Mouse (Mus musculus) A20 (cell line): ENCODE data around the gene Lrp1.

ENCODE experiments used
- DNase-seq: peaks from one replicate; pipeline ENCODE4 v3.0.0-alpha.2; 2011; ENCODE audit warnings: low read depth, low spot score

Lrp1 gene

DNA sequence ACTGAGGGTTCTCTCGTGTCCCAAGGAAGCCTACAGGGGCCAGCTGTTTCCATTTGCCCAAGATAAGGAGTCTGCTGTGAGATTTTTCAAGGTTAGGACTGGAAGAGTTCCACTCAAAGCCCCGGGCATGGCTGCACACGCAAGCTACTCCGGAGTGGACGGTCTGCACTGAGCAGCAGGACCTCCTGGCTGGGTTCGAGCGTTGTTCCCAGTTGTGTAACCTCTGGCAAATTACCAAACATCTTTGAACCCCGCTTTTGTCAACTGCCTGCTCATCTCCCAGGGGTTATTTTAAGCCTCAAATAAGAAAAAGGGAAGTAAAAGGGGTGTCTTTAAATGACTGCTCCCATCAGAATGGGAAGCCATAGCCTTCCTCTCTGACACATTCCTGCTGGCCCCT, 26.5 kb downstream of the Lrp1 start:
- no peak for DNase-seq

DNA sequence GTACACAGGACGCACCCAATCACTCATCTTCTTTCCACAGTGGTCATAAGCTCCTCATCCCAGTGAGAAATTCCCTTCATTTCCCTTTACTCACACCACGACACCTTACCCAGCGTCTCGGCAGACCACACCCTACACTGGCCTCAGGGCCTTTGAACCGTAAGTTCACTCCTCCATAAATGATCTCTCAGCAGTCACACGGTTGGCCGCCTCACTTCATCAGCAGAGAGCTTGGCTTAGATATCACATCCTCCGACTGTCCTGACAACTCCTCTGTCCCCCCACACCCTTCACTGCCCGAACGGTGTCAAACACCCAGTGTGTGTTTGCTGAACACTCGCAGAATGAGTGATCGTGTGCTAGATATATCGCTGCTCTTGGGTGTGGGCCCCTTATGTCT, 28.1 kb downstream of the Lrp1 start:
- DNase-seq = no peak

DNA sequence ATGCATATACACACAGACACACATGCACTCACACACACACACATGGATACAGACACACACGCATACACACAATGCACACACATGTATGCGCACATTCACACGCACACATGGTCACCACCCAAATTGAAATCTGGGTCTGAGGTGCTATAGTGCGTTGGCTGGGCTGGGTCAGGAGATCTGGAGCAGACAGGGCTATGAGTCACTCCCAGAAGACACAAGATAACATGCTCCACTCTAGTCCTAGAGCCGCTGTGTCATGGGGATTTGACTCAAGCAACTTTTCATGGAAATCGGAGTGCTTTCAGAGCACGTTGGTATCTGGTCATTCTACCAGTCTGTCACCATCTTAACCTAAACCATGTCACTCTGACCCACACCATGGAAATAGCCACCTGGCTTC, 28.5 kb downstream of the Lrp1 start:
- DNase-seq = no peak

DNA sequence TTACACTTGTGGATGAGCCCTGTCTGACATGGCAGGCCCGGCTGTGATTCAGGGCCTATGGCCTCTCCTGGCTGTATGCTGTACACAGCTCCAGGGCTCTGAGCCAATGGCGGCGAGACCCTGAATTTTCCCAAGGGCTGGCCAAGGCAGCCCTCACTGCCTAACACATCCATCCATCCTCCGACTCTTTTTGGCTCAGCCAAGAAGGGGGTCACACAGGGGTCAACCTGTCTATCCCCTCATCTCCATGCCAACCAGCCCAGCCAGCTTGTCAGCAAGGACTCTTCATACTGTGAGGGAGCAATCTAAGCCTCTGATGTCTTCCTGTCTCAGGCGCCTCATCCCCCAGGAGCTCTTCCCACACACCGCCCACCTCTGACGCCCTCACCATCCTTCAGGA, 29.4 kb downstream of the Lrp1 start:
- DNase-seq = no peak

DNA sequence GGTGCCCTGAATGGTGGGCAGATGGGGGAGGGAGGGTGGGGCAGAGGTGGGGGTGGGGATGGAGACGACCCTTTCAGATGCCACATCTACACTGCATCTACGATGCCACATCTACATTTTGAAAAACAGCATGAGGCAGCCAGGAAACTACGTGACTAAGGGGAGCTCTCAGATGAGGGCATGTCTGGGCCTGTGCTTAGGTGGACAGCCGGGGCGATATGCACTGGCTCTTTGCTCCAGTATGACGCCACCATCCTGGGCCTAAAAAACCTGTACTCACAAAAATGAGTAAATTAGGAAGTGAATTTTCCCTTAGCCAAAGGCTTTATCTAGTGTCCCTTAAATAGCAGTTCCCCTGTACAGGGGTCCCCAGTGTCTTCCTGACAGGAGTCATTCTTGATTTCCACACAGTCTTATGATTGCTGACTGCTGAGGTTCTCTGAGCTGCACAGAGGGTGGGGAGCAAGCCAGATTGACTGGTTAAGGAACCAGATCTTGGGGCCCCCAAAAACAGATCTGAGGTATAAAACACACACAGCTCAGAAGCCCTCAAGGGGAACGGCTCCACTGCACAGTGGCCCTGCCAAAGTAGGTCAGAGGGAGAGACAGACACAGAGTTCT, 30.0 kb downstream of the Lrp1 start:
- no peak for DNase-seq

DNA sequence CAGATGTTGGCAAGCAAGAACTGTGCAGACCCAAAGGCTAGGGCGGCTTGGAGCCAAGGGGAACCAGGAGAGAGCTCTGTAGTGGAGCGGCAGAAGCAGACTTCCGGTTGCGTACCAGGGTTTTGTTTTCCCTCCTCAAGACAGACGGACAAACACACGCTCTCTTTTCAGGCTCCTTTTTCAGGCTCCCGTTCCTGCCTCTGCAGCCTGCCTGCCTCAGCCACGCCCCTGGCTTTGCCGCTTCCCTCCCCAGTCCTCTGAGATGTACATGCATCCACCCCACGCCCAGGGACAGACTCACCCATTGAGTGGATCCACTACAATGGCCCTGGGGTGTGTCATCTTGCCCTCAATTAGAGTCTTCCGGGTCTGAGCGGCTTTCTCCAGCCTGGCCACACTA, 30.7 kb downstream of the Lrp1 start:
- no peak for DNase-seq

DNA sequence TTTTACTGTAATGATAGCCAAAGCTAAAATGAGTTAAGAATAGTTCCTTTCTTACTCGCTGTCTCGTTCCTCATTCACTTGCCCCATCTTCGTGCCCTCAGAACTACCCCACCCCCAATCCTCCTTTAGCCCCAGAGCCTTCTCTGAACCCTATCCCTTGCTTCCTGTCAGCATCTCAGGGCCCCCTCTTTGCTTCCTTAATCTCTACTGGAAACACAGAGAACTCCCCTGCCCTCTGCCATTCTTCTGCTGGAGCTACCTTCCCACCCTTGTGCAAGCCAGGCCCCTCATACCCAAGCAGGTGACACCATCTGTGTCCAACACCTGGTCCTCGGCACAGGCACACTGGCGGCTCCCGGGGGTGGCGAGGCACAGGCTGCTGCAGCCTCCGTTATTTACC, 33.2 kb downstream of the Lrp1 start:
- DNase-seq = peak; percentile 9

DNA sequence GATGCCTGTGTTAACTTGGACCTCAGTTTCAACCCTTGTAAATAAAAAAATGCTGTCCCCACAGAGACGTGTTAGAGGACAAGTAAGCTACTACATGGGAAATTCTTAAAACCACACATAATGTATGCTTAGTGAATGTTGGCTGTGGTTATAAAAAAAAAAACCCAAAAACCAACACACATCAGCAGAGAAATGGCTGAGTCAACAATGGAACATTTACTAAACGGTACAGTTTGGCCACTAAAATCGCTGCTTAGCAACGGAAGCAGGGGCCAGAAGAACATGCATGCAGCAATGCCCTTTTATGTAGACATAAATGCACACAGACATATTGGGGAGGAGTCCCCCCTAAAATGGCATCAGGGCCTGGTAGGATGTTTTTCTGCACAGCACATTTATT, 34.7 kb downstream of the Lrp1 start:
- no peak for DNase-seq

DNA sequence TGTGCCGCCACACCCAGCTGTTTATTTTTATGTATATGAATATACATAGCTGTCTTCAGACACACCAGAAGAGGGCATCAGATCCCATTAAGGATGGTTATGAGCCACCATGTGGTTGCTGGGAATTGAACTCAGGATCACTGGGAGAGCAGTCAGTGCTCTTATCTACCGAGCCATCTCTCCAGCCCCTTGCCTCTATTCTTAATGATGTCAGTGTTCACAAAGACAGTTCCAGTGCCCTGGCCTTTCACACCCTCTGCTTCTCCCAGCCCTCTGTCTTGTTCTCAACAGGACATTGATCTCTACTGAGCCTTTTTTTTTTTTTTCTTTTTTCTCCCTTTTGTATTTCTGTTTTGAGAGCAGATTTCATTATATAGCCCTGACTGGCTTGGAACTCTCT, 35.4 kb downstream of the Lrp1 start:
- no peak for DNase-seq

DNA sequence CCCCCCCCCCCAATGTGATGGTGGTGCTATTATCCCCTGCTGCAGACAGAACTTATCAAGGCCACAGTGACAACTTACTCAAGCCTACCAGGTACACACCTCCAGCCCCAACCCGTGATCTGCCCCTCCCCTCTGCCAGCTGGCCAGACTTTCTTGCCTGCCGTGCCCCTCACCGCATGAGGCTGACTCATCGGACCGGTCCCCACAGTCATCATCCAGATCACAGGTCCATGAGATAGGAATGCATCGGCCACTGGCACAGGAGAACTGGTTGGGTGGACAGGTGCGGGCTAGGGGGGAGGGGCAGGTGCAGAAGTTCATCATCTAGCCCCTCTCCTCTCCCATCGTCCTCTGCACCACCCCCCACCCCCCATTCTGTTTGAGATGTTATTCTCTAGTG, 37.3 kb downstream of the Lrp1 start:
- DNase-seq = no peak

DNA sequence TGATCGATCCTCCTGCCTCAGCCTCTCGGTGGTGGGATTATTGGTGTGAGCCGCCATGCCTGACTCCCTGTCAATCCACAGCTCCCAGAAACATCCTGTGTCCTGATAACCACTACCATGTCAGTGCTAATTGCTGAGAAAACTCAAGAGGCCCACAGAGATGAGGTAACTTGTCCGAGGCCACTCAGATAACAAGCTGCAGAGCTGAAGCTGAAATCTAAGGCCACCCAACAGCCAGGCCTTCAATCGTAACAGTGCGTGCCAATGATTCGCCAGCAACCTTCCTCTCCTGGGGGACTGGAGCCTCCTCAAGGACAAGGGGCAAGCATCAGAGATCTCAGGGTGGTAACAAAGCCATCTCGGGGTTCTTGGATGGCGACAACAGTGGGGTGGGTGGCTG, 39.7 kb downstream of the Lrp1 start:
- no peak for DNase-seq

DNA sequence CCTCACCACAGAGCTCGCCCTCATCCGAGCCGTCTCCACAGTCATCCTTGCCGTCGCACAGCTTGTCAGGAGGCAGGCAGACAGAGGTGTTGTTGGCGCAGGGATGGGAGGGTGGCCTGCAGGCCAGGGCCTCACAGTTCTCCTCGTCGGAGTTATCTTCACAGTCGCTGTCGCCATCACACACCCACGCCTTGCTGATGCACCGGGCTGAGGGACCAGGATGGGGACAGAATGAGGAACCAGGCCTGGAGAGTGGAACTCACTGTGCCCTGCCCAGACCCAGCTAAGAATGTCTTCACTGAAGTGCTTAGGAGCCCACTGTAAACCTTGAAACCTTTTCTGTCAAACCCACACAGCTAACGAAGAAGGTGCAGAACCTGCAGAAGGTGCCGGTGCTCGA, 43.0 kb downstream of the Lrp1 start:
- DNase-seq = no peak

DNA sequence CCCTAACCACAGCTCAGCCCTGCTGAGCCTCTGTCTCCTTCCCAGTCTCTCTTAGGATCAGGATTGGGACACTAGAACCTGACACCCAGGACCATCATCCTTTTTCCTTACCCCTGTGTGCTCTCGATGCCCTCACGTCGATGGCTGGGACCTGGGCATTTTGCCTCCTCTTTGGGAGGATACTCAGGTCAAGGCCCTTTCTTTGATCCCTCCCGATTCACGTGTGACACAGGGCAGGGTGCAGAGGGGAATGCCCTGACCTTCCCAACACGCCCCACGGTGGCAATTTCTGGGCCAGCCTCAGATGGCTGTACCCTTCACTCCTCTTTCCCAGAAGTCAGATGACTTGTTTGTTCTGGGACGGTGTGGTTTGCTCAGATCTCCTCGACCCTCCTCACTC, 43.8 kb downstream of the Lrp1 start:
- DNase-seq = no peak

DNA sequence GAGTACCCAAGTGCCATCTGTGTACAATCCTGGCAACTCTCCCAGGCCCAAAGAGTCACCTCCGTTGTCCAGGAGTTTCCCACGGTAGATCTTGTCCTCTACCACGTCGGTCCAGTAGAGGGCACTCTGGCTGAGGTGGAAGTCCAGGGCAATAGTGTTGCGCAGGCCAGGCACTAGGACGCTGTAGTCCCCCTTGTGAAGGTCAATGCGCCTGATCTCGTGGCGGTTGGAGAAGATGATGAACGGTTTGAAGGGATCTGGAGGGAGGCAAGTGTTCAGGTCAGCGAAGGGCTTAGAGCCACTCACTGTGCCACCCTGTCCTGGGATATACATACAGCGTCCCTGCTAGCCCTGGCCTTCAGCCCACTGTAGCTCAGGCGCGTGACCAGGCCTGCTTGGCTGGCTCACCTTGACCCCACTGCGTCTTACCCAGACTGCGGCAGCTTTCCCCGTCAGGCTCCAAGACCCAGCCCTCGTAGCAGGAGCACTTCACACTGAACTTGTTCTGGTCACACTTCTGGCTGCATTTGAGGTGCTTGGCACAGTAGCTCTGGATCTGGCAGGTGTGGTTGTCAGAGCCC, 44.5 kb downstream of the Lrp1 start:
- DNase-seq = peak; percentile 56

DNA sequence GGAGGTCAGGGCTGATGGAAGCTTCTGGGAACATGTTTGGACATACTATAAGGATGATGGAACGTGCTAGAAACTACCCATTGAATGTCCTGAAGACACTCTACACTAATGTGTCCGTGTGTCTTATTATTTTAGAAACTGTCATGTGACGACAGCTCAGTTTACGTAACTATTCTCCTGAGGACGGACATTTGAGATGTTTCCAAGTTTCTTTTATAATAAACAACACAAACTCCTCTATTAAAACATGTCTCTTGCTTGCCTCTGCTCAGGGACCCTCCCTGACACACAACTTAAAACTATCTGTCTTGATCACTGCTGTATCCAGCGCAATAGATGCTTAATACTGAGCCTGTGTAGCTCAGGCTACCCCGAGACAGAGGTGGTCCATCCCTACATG, 45.2 kb downstream of the Lrp1 start:
- no peak for DNase-seq

DNA sequence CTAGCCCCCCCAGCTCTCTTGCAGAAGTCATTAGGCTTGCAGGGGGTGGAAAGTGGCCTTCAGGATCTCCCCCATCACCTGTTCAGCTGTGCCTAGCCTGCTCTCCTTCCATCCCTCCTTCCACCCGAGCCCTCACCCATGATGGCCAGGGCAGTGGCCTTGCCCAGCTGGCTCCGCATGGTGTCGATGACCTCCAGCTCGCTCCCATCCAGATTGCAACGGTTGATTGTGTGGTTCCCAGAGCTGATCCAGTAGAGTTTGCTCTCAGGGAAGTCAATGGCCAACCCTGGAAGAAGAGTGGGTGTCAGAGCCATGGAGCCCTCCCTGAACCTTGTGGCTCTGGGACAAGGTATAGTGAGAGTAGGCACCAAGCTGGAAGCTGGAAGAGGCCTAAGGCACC, 48.7 kb downstream of the Lrp1 start:
- DNase-seq = no peak

DNA sequence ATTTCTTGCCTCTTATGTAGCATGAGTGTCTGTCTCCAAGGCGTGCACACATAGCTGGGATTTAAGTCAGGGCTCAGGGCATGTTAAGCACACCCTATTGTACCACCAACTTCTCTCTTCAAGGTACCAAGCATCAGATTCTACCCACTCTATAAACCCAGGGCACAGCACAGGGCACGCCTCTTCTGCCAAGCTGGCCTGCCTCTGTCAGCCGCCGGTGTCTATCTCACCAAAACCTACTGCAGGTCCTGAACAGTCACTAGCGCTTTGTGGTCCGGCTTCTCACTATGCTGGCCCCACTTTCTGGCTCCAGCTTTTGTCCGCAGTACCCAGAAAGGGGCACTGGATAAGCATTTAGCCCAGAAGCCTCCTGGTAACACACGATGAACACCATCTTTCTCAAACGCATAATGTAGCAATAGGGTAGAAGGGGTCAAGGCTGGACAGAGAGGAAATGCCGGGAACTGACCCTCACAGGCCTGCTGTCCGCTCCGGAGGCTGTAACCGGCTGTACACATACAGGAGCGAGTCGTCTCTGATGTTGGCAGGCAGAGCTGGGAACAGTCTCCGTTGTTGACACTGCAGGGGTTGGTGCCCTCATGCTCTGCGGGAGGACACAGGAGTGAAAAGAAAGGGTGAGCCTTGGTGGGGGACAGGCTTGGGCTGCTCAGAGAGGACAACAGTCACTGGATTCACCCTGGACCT, 49.9 kb downstream of the Lrp1 start:
- no peak for DNase-seq

DNA sequence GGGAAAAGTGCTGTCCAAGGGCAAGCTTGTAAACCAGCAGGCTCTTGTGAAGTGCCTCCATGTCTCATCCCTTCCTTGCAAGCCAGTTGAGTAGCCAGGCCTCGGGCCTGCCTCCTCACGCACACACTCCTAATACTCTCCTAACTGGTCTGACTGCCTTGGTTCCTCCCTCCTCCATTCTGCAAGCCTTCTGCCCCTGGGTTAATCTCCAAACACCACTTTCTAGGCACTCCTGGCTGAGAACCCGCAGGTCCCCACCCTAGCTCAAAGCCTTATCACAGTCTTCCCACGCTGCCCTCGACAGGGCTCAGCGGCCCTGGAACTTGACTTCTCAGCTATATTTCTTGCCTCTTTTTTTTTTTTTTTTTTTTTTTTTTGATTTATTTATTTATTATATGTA, 50.6 kb downstream of the Lrp1 start:
- DNase-seq = no peak

DNA sequence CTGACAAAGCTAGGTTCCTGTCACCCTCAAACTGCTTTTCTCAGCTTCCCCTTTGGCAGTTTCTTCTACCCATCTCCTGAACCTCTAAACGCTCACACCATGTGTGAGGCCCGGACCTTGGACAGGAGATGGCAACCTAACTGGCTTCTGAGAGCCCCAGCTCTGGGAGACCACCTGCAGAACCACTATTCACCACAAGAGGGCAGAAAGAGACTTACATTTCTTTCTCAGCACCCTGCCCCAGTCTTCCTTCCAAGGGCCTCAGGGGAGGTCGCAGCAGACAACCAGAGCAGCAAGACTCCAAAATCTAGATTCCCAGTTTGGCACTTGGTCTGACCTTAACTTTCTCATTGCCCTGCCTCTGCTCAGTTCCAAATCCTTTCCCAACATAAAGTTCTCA, 51.5 kb downstream of the Lrp1 start:
- DNase-seq = peak; percentile 81

DNA sequence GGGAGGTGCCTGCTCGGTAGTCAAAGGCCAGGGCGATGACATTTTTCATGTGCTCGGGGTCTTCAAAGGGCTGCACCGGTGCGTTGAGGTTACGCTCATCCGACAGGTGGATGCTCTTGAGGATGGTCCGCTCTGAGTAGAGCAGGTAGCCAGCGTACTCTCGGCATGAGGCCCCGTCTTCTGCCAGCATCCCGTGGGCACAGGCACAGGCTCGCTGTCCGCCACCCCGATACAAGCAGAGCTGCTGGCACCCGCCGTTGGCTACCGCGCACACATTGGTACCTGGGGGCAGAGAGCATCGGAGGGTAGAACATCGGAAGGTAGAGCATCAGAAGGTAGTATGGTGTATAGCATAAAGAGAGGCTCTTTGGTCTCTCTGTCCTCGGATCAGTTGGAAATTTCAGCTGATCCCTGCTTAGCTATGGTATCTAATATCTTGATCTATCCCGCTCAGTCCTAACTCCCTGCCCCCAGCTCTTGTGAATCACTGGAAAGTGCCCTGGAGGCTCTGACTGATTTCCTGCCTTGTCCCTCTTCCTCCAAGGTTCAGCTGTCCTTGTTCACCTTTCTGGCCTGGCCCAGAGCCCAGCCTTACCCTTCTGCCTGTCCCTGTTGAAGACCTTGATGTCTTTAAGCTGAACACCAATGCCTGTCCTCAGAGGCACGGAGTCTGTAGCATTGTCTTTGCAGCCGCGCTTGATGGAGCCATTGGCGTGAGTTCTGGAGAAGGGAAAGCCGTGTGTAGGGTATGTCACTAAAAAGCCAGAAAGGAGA, 54.2 kb downstream of the Lrp1 start:
- DNase-seq = no peak

DNA sequence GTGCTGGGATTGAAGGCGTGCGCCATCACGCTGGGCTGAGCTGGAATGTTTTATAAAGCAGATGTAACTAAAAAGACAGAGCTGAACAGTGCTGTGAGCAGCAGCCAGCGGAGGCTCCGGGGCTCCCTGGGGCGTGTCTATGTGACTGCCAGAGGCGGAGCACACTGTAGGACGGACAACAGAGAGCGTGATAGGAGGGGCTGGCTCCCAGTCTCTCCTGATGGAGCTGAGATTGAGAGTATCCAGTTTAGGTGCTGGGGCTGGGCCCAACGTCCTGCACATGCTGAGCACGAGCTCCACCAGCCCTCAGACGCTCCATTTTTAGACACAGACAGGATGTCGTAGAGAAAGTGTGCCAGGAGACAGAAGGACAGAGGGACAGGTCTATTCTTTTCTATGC, 56.6 kb downstream of the Lrp1 start:
- DNase-seq = no peak

DNA sequence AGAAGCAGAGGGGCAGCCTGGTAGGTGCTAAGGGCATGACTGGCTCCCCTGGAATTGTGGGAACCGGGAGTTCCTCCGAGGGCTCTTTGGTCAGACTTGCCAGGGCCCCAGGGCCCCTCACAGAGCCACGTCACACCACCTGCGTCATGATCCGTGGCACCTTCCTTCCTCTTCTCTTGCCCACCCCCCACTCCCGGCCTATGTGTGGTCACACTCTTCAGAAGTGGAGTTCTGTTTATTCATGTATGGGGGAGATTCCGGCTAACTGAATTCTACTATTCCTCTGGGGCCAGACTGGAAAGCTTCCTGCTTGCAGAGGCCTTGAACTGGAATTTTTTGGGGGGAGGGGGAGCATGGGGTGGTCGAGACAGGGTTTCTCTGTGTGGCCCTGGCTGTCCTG, 57.1 kb downstream of the Lrp1 start:
- DNase-seq = no peak

DNA sequence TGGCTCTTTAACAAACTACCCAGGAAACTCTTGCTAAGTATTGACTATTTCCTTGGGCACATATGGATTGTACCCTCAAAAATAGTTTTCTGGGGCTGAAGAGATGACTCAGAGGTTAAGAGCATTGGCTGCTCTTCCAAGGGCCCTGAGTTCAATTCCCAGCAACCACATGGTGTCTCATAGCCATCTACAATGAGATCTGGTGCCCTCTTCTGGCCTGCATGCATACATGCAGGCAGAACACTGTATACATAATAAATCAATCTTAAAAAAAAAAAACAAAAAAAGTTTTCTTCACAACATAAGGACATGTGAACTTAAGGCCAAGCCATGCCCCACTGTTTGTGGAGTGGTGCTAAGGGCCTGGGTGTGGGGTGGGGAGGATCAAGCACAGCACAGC, 59.8 kb downstream of the Lrp1 start:
- DNase-seq = peak; percentile 23
